Mouse (Mus musculus) heart, adult 2 months (tissue): ENCODE data around the gene H2-Oa.
A peak's percentile ranks its signal among the peaks of the same experiment; 100 is the strongest.

Source experiments
- CTCF ChIP-seq: fragments of 200-600 bp; IDR thresholded peaks from 2 replicates; pipeline ENCODE4 v1.8.1; 2022; ENCODE audit warnings: antibody characterized with exemption, mild to moderate bottlenecking, moderate library complexity
- POLR2A ChIP-seq: fragments of 200-500 bp; IDR thresholded peaks from 2 replicates; pipeline ENCODE4 v1.6.1; 2011; ENCODE audit warnings: mild to moderate bottlenecking, low read depth, low read length, control low read depth; ENCODE audit not compliant: insufficient read depth

DNA sequence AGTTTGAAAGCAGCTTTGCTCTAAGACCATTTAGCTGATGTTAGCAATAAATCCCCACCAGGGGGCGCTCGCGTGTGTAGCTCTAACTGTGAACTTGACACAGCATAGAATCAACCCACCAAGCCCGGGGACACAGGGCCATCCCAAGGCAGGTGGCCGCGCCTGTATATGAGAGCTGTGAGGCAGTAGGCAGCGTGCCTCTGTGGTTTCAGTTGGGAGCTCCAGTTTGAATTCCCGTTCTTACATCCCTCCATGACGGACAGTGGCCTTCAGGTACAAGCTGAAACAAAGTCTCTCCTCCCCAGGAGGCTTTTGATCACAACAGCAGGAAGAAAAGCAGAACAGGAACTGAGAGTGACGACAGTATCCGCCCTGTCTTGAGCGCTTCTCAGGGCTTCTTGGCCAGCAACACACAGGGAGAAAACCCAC, 9.5 kb downstream of the H2-Oa start:
- TF ChIP-seq CTCF (peak; percentile 97), POLR2A (no peak)
